Mouse (Mus musculus) v-Abl transformed pro-B cells (cell line): Measurements from ENCODE around the gene Lgalsl.

ENCODE experiments used
- in situ Hi-C, 2 experiments: fragments of 400-800 bp; cut with MboI; formaldehyde crosslinking; loops; one replicate each; pipeline ENCODE4 v1.15.1; 2025; ENCODE audit not compliant: unreplicated experiment in 2 of 2

The Lgalsl gene

DNA sequence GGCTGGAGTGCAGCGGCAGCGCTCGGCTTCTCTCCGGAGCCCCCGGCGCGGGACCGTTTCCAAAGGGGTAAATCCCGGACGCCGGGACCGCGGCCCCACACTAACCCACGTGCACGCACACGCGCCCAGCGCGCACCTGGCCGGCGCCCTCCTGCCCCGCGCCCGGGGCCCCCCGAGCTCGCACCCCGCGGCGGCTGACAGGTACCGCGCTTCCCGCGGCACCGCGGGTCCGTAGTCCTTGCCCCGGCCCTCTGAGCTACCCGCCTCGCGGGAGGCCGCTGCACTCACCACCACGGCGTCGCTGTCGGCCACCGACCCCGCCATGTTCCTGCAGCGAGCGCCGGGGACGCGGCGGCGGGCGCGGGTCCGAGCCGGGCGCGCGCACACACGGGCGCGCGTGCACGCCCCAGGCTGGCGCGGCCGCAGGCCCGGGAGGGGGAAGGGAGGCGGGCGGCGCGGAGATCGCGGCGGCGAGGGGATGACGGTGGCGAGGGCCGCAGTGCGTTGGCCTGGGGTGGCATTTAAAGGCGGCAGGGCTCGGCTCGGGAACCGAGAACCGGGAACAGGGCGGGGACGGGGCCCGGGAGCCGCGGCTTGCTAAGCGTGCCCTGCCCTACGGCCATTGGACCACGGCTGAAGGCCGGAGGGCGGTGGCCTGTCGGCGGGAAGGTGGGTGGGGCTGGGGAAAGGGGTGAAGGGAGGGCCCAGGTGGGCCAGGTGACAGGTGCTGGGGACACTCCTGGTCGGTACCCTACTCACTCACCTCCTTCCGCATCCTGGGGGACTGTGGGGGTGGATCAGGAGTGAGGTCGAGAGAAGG, at the start of gene Lgalsl:
Lgalsl (minus strand) TSS at position 371 of the 820 bp plus-strand sequence.
- in situ Hi-C loops: no loop called here

DNA sequence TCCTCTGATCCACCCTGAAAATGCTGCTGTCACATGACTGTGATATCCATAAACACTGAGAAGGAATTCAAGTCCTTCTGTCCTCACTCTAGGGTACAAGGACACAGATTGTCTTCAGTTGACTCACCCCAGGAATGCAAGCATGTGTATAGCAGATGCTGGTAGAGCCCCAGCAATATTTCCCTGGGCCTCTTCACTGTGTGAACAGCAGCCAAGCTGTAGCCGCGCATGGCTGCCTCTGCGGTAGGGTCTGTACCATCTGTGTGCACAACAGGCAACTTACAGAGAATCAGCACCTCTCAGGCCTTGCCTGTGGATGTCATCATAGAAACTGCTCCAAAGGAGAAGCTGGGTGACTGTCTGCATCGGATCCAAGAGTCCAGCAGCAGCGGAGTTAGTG, 47.8 kb upstream of the Lgalsl start:
- in situ Hi-C loops: no loop called here

DNA sequence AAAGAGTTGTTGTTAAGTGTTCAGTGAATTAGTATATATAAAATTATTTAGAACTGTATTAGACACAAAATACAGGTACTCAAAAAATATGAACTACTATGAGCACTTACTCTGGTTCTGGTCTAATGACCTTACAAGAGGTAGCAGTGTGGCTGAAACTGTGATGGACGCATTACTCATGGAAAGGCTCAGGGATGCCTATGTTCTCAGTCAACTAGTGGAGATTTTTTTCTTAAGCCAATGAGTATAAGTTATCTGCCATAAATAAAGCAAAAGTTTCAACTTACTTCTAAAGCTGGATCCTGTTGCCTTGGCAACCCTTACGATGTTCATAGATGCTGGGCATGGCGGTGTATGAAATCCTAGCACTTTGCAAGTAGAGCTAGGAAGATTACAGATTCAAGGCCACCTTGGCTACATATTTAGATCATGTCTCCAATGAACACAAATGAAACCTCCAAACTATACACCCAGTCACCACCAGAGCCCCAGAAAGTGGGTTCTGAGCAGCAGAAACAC, 46.8 kb upstream of the Lgalsl start:
- in situ Hi-C loops: no loop called here

DNA sequence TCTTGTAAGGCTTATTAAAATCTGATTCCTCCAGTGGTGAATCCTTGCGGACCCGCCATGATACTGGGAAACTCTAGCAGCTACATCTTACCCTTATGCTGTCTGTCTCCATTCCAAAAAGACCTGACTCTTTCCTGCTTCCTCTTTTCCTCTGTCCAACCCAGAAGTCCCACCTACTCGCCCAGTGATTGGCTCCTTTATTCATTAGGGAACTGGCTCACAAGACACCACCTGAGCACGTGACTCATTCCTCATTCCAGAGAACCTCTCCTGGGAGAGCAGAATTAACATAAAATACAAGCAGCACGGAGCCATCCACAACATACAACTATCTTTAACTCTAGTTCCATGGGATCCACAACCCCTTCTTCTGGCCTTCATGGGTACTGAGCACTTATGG, 42.5 kb upstream of the Lgalsl start:
- in situ Hi-C loops: no loop called here

DNA sequence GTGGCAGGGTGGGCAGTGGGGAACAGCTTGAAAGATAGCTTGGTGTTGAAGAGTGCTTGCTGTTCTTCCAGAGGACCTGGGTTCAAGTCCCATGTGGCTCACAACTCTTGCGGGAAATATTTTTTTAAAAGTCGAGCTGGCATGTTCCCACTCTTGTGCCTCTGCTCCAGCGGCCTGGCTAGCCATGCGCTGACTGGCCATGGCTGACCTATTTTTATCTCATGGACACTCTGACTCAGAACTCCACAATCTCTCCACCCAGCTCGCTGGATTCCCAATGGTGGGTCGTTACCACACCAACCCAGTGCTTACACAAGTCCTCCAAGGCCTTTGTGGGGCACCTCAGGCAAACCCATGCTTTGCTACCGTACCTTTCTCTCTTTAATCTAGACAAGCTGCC, 42.1 kb upstream of the Lgalsl start:
- in situ Hi-C loops: no loop called here

DNA sequence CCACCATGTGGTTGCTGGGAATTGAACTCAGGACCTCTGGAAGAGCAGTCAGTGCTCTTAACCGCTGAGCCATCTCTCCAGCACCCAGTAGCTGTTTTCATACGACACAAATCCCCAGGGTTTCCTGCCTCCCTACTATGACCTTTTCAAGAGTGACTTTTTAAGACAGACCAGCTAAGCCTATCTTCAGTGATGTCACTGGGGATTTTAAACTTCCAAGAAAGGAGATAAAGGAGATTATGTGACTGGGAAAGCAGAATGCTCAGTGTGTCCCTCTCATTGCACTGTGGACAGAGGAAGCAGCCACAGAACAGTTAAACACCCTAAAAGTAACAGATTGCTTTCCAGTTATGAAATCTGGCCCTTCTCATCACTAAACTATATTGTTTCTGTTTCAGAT, 41.6 kb upstream of the Lgalsl start:
- in situ Hi-C loops: no loop called here

DNA sequence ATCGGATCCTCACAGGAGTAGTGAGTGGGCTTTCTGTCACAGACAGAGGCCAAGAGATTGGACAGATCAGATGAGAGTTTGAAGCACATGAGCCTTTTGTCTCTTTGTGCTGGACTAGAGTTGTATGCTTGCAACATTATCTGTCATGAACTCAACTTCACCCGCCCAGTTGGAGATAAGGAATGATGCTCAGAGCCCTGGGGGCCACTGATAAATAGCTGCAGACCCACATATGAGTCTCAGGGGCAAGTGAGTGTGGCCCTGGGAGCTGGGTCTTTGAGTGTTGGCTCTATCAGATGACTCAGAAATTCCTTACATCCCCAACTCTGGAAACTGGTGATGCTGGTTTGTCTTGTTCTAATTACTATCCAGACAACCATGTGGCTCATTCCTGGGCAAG, 39.1 kb upstream of the Lgalsl start:
- in situ Hi-C loops: no loop called here

DNA sequence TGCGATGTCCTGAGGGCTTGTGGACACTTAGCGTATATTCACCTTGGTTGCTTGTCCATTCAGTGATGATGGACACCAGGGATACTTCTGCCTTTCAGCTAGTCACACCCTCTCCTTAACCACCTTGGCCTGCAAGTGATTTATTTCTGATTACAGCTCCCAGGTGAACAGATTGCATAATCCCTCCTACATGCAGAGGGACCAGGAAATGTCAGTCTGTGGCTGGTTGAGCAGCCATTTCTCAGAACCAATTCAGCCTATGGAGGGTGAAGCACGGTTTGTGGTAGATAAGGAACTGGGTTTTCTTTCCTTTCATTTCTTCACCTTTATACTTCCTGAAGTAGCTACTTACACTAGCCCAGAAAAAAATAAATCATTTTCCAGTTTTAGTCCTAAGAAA, 34.6 kb upstream of the Lgalsl start:
- in situ Hi-C loops: no loop called here

DNA sequence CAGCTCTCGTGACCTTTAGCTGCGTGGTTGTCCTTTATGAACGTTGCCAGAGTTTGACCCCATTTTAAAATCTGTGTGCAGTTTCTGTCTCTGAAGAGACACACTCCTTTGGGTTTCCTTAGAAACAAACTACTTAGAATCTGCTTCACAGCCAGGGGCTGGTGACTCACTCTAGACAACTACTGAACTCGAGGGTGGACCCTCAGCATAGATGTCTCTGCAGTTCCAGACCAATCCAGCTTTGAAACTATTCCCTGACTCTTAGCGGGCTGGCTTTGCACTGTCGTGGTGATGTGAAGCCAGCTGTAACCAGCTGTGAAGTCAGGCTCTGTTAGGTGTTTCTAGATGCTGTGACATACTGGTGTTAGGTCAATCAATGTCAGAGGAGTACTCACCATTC, 33.8 kb upstream of the Lgalsl start:
- in situ Hi-C loops: no loop called here

DNA sequence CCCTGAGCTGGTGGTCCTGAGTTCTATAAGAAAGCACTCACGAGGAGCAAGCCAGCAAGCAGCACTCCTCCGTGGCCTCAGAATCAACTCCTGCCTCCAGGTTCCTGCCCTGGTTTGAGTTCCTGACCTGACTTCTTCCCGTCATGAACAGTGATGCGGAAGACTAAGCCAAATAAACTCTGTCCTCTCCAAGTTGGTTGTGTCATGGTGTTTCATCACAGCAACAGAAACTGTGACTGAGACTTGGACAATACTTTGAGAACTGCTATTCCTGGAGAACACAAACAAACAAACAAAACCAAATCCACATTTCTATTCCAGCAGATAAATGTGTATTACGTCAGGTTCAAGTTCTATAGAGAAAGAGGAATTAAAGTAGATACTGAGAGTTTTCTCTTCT, 31.2 kb upstream of the Lgalsl start:
- in situ Hi-C loops: no loop called here

DNA sequence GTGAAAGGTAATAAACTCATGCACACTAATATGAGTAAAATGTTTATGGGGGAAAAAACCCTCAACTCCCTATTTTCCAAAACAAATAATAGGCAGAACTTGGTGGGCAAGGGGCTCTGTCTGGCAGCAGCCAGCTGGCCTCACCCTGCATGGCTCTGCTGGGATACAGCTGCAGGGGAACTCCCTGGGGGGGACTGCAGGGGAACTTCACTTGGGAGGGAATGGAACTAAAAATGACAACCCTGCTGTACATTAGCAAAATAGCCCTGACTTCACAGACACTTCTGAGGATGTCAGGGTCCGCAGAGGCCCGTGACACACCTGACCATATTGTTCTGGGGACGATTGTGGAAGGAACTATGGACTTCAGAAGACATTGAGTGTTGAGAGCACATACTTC, 29.5 kb upstream of the Lgalsl start:
- in situ Hi-C loops: no loop called here

DNA sequence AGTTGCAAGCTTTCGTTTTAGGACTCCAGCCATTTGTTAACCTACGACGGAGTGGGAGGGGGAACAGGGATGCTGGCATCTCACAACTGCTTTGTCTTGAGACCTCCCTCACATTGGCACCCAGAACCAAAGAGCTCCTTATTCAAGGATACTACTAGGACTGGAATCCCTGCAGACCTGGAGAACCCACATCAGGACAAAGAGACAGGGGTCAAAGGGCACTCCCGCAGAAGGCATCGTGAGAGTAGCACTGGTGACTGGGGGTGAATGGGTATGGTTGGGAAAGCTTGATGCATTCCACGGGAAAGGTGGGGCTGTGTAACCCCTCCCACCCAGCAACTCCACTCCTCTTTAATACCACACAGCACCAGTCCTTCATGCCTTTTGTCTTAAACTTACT, 29.0 kb upstream of the Lgalsl start:
- in situ Hi-C loops: no loop called here

DNA sequence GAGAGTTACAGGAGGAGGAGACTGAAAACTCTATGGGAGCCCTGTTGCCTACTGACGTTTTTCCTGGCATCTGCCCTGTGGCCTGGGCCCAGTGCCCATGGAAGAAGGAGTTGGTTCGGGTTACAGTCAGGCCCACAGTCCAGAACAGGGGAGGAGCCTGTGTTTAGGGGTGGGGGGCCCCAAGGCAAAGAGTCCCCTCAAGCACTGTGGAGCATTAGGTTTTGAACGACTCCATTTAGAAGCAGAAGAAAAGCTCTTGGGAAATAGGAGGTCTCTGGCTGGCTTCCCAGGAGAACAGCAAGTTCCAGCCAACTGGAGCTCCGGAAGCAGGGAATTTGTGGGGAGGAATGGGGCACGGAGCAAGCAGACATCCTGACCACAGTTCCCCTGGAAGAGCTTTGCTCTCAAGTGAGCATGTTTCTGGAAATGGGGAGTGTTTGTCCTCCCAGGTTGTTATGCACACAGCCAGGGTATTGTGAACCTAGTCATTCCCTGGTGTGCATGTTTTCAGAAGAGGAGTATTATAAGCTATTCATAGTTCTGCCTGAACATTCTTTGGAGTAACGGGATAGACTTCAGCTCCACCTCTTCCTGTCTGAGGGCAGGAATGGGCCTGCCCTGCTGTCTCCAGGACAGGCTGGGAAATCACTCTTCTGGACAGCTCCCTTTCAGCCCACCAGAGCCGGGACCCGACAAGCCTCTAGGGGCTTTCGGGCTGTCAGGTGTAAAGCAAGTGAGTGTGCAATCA, 28.2 kb upstream of the Lgalsl start:
- in situ Hi-C loops: no loop called here

DNA sequence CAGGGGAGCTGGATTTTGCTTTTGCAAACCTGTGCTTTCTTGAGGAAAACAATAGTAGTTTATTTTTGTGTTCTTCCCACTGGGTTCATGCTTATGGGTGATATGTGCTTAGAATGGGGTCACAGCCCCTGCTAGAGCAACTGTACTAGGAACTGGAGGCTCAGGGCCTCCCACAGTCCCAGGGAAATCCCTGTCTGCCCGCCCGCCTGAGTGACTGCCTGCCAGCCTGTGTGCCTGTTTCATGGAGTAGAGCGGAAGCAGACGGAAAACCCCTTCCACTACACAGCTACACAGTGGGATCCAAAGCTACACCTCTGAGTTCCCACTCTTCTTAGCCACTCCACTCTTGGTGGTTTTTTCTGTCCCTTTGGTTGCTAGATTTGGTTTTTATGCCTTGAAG, 27.1 kb upstream of the Lgalsl start:
- in situ Hi-C loops: no loop called here

DNA sequence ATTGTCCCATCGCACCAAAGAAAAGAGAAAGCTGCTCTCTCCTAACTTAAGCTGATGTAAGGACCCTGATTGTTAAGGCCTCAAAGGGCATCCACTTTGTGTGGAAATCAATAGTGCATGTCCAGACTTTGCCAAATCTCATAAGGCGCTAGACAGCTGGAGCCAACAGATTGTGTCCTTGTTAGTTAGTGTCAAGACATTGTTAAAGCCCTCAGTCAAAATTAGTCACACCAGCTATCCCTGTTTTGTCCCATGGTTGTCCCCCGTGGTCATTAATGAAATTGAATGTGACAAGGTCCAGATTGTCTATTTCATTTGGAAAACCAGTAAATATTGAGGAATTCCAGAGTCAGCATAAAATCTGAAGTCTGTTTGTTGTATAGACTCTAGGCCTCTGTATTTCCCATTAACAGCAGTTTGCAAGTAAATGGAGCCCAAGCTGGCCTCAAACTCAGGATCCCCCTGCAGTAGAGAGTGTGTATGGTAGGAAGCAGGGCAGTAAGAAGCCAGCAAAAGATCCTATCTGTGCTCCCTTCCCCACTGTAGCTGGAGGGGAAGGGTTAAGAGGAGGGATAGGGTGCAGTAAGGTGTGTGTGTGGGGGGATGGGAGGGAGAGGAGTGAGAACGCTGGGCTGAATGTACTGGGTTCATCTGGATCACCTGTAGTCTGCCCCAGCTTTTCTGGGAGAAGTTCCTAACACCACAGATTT, 23.3 kb upstream of the Lgalsl start:
- in situ Hi-C loops: no loop called here

DNA sequence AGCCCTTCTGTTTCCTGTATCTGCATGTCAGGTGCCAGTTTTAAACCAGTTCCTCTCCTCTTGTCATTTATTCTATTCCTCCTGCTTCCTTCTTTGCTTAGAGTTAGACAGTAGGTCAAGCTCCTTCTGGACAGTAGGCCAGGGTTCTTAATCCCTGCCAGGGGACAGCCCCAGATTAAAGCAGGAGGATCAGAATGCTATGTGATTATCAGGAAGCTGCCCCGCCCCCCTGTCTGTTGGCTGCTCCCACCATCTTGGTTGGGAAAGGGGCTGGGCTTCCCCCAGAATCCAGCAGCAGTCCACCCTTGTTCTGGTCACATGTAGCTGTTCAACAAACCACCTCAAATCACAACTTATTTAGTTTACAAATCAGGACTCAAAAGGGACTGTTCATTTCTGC, 19.3 kb upstream of the Lgalsl start:
- in situ Hi-C loops: no loop called here

DNA sequence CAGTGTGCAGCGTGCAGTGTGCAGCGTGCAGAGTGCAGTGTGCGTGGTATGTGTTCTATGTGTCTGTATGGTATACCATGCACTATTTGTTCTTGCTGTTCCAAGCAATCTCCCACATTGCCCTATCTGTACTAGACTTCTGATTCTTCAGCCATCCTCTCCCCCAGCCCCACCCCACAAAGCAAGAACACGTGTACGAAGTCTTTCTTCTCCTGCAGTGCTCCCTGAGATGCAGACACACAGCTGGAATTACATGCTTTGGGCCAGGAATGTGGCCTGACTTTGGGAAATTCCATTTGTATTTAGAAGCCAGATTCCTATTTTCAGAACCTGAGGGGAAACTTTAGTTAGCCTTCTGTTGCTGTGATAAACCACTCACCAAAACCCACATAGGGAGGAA, 18.5 kb upstream of the Lgalsl start:
- in situ Hi-C loops: no loop called here

DNA sequence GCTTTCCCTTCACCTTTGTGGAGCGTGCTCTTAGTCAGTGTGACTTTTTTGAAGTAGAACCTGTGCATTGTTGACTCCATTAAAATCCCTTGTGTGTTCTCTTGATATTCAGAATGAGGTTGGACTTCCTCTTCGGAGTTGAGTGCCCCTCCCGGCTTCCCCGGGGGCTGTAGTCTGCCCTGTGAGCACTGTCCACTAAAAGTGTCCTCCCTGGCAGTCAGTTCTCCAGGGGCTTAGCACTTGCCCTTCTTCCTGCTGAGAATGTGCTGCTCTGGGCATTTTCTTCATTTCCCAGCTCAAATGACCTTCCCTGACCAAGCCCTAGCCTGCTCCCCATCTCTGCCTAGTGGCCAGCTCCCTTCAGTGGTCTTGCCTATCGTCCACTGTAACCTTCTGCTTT, 6.5 kb upstream of the Lgalsl start:
- in situ Hi-C loops: no loop called here

DNA sequence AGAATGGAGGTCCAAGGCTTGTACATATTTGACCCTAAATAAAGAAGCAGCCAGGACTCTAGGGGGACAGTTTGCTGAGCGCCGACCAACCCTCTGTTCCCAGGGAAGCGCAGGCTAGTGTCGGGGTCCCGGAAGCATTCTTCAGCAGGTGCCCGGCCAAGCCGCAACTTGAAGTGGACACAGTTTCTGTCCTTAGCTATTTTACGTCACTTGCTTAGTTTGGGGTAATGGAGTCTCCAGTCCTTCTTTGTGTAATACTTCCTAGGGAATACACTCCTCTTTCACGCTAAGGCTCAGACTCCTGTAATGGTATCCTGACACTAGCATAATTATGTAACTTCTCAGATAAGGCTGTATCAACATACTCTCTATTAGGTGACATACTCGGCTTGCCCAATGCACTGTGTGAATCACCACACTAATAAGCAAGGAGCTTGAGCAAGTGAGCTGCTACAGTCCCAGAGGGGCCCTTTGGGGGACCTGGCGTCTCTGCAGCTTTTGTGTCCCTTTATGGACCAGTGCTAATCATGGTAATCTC, 813 bp upstream of the Lgalsl start:
- in situ Hi-C loops: no loop called here

DNA sequence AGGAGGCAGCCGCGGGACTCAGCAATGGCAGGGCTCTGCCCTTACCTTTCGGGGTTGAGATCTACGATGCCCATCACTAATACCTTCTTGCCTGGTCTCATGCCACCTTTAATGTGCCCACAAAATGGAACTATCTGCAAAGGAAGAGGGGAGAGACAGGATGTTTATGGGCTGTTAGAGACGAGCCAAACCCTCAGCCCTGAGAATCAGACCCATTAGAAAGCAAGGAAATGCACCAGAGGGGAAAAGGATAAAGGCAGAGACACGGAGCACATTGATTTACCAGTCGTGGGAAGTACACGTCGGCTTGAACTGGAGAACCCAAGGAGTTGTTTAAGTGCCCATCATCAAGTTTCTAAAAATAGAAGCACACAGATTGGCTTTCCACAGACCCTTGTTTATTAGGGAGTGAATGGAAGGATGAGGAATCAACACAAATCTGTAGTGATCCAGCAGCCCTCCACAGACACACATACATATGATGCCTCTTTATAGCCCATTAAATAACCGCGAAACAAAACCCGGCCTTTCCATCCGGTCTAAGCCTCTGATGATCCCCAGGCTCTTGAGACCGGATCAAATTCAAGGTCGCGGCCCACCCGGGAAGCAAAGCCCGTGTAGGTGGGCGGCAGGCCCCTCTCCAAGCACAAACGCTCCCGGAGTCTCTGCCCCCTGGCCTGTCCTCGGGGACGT, 717 bp downstream of the Lgalsl start:
- in situ Hi-C loops: no loop called here
